Mouse (Mus musculus) midbrain, postnatal 0 days (tissue): Measurements from ENCODE around the gene Gm11084. TPM values are rescaled to one million over a fixed set of nuclear protein-coding genes. Genes with fewer than 3 reads are reported as not detected.

Source experiments
- ATAC-seq: fragments of 200-750 bp; cut with Nextera tagmentation; 2 replicates; pipeline ENCODE4 v1.8.0; 2017; ENCODE audit warnings: moderate number of reproducible peaks, mild to moderate bottlenecking, moderate TSS enrichment, moderate library complexity; ENCODE audit not compliant: low FRiP score
- DNase-seq: peaks from one replicate; pipeline ENCODE4 v3.0.0-alpha.2; 2015; ENCODE audit warnings: low spot score
- H3K27ac ChIP-seq: fragments of 300-500 bp; sonication (generic); 2 replicates; pipeline ENCODE4 v1.5.1; 2014; ENCODE audit warnings: low read depth, mild to moderate bottlenecking, low read length, mixed read lengths
- H3K27me3 ChIP-seq: fragments of 300-500 bp; sonication (generic); 2 replicates; pipeline ENCODE4 v1.6.1; 2014; ENCODE audit warnings: low read length, control low read depth, mixed read lengths; ENCODE audit not compliant: insufficient read depth
- H3K36me3 ChIP-seq: fragments of 300-500 bp; sonication (generic); 2 replicates; pipeline ENCODE4 v1.6.1; 2014; ENCODE audit warnings: low read length, control low read depth, mixed read lengths; ENCODE audit not compliant: insufficient read depth
- H3K4me1 ChIP-seq: fragments of 300-500 bp; sonication (generic); 2 replicates; pipeline ENCODE4 v1.6.1; 2014; ENCODE audit warnings: mild to moderate bottlenecking, control low read depth, antibody characterized with exemption, low read length, mixed read lengths; ENCODE audit not compliant: insufficient read depth
- H3K4me2 ChIP-seq: fragments of 300-500 bp; sonication (generic); 2 replicates; pipeline ENCODE4 v1.6.1; 2014; ENCODE audit warnings: low read depth, mild to moderate bottlenecking, low read length, mixed read lengths; ENCODE audit not compliant: poor library complexity, severe bottlenecking
- H3K4me3 ChIP-seq: fragments of 300-500 bp; sonication (generic); 2 replicates; pipeline ENCODE4 v1.5.1; 2014; ENCODE audit warnings: low read depth, mild to moderate bottlenecking, low read length, moderate library complexity
- H3K9ac ChIP-seq: fragments of 300-500 bp; sonication (generic); replicated peaks from 2 replicates; pipeline ENCODE4 v1.6.1; 2014; ENCODE audit warnings: mild to moderate bottlenecking, low read length, moderate library complexity, mixed read lengths; ENCODE audit not compliant: poor library complexity, severe bottlenecking
- H3K9me3 ChIP-seq: fragments of 300-500 bp; sonication (generic); 2 replicates; pipeline ENCODE4 v1.6.1; 2016; ENCODE audit warnings: low read length, control low read depth
- CTCF ChIP-seq: IDR thresholded peaks from 2 replicates; pipeline ENCODE4 v1.5.1; 2016; ENCODE audit warnings: antibody characterized with exemption, mild to moderate bottlenecking
- WGBS: fragments of 180-500 bp; shearing (Covaris S2); extraction: QIAGEN DNeasy Blood & Tissue Kit; methylation state at CpG from one replicate; pipeline ENCODE4 v1.1.7; 2014; 5-methylcytosine and 5-hydroxymethylcytosine counted together
- microRNA-seq: library from miRNA; unstranded; fragments of <30 nt; microRNA quantifications from one replicate; pipeline ENCODE4, GENCODE M21; 2016; ENCODE audit warnings: borderline number of aligned reads
- polyA plus RNA-seq: library from polyadenylated mRNA; unstranded; fragments of >200 nt; fragmentation: Nextera tagmentation; extraction: Ambion mirVana; gene quantifications from 2 replicates; pipeline ENCODE4 v1.2.1, GENCODE M21; 2015
- total RNA-seq: library from RNA; depleted of rRNA; stranded (reverse); fragments of >200 nt; gene quantifications from 2 replicates; pipeline ENCODE4 v1.2.3, GENCODE M21; 2014; rRNA removed

The Gm11084 gene
- total and polyA plus RNA-seq, 2 experiments from 2014 or later, result not detected

DNA sequence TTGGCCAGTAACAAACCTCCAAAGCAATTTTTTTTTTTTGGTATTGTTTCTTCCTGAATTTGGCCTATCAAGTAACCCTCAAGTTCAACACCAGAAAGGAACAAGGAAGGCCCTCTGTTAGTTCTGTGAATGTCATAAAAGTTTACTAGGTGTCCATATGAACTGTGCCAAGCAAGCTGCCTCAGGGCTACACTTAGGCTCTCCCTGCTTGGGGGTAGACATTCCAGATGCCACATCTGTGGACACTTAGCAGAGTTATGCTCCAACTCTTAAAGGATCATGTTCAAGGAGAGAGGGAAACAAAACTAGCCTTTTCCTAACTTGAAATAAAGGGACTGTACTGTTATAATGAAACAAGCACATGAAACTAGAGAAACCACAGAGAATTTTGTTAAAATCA is 54.3 kb downstream of the Gm11084 start:
- H3K9me3 ChIP-seq, result no peaks in the 10 kb centered on the region
- TF ChIP-seq CTCF, result no peak
- ATAC-seq (no peak), DNase-seq (no peak)
- H3K4me1 ChIP-seq, result no peaks in the 10 kb centered on the region
- 0 out of 2 replicates have a peak, but pooled peaks cover 4% of the 10 kb centered on the region for H3K36me3 ChIP-seq
- no peak overlapping the region for H3K4me3 ChIP-seq
- H3K4me2 ChIP-seq, result no peak overlapping the region
- no peak overlapping the region for H3K27ac ChIP-seq
- H3K27me3 ChIP-seq, result no peaks in the 10 kb centered on the region
- H3K9ac ChIP-seq, result no peak overlapping the region

DNA sequence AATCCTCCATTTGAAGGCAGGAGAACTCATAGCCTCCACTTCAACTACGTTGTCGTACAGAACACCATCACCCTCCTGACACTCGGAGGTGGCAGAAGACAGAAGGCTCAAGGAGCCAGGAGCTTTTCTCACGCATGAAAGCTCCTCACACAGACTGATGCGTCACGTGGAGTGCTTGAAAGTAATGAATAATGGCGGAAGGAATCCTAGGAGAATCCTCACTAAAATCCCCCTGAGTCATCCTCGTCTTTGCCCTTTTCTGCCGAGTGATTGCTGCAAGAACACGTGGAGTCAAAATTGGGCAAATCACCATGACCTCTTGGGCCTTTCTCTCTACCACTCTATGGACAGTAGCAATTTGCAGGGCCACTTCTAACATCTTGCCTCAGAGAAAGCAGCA is 61.5 kb downstream of the Gm11084 start:
- Histone ChIP-seq H3K36me3 (no peaks in the 10 kb centered on the region), H3K4me3 (no peak overlapping the region), H3K4me1 (no peaks in the 10 kb centered on the region), H3K27ac (no peak overlapping the region), H3K4me2 (no peak overlapping the region), H3K27me3 (no peaks in the 10 kb centered on the region), H3K9me3 (no peaks in the 10 kb centered on the region), H3K9ac (no peak overlapping the region)
- 64% methylated on average over 10 of the region's 10 CpGs for WGBS
- ATAC-seq (no peak), DNase-seq (peak; percentile 46)
- TF ChIP-seq CTCF, result no peak

Small RNA genes within 50 kb of the gene (microRNA-seq; reads per million reads assigned to microRNA genes)
- not detected for gene Gm25960

Other genes starting within 250 kb of the Gm11084 start
- gene Sp3, start 6.3 kb downstream of the Gm11084 start, total RNA-seq, result 73.3 and 80.5 TPM in 2 replicates
- gene Sp3, start 6.3 kb downstream of the Gm11084 start, polyA plus RNA-seq, result 20.1 and 23.4 TPM in 2 replicates
- gene Ola1, start 232.2 kb upstream of the Gm11084 start, total RNA-seq, result 49.9 and 50.2 TPM in 2 replicates
- 87.3 and 91.7 TPM in 2 replicates for gene Ola1, start 232.2 kb upstream of the Gm11084 start, polyA plus RNA-seq